Mouse (Mus musculus): ENCODE data around the gene Adcy5.

- TF ChIP-seq CTCF (IDR thresholded peaks at IDR 0.05; ENCODE audit: low read depth) (no peak), EP300 (IDR thresholded peaks at IDR 0.05; ENCODE audit: low read depth) (no peak)
Measured at GRCm38 (mm10) chr16:35239318-35239965, 84.8 kb downstream of the Adcy5 start.
